Mouse (Mus musculus): ENCODE measurements around the gene Prpf8. TPM values are rescaled to one million over a fixed set of nuclear protein-coding genes. Genes with fewer than 3 reads are reported as not detected.

Prpf8 gene
- polyA plus RNA-seq, 1 experiment from 2014 or later: 19.7 TPM

DNA sequence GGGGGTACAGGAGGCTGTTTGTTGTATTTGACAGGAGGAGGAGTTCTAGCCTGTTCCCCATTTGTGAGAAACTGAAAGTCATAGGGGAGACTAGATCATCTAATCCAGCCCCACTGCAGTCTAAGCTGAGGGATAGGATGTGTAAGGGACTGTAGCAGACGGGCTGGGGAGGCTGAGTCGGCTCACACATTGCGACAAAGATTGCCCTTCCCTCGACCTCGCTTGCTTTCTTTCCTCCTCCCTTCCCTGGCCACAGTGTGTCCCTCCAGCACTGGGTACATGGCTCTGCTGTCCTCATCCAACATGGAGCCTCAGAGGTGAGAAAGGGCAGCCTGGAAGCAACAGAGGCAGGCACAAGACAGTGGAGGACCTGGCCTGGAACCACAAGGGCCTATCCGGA, 21.6 kb upstream of the Prpf8 start:
- DNase-seq (ENCODE audit: low spot score) (no peak), ATAC-seq (no peak)
- Histone ChIP-seq H3K36me3 (ENCODE audit: insufficient read depth, low read length) (peaks cover 13% of the 10 kb centered on the region), H3K4me2 (replicated peaks; ENCODE audit: low read depth, low read length) (no peak overlapping the region), H3K4me1 (ENCODE audit: insufficient read depth, low read depth, low read length) (peaks cover 1% of the 10 kb centered on the region; the same call in 1 of the 2 replicates), H3K4me3 (ENCODE audit: low read depth, low read length) (no peak overlapping the region), H3K27ac (ENCODE audit: low read length) (no peak overlapping the region), H3K9me3 (ENCODE audit: low read length) (no peaks in the 10 kb centered on the region), H3K27me3 (replicated peaks; ENCODE audit: insufficient read depth, low read length) (no peaks in the 10 kb centered on the region), H3K9ac (replicated peaks; ENCODE audit: low read depth) (no peak overlapping the region)
- WGBS: 81% methylated on average over 6 of the region's 6 CpGs
- TF ChIP-seq CTCF (IDR thresholded peaks at IDR 0.05) (no peak), EP300 (IDR thresholded peaks at IDR 0.05) (no peak)

DNA sequence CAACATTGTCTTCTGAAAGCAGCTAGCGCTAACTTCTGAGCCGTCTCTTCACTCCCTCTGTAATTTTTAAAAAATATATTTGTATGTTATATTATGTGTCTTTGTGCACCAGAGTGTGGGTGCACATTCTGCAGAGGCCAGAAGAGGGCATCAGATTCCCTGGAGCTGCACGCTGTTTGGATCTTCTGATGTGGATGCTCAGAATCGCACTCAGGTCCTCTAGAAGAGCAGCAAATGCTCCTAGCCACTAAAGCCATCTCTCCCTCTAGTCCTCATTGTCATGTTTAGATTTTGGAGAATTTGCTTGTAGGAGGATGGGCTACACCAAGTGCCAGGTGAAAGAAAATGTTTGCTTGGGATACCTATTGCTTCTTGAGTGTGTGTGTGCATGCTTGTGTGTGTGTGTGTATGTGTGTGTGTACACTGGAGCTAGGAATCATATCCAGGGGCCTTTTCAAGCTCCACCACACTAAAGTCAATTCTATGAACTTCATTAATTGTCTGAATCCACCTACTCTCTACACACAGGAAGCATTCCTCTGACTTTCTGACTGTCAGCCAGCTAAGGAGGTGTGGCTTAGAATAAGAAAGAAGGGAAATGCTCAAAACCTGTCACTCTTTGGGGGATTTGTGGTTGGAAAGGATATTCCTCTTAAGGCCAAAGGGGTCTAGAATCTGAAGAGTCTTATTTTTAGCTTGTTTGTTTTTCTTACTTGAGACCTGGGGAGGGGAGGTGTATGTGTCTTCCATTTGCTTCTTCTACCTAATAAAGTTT, 19.7 kb upstream of the Prpf8 start:
- no peaks in the 10 kb centered on the region for H3K9me3 ChIP-seq (ENCODE audit: low read length)
- 96% methylated on average over 4 of the region's 4 CpGs for WGBS
- ATAC-seq: no peak
- H3K27ac ChIP-seq (ENCODE audit: low read length): no peak overlapping the region
- H3K4me3 ChIP-seq (ENCODE audit: low read depth, low read length): no peak overlapping the region
- H3K27me3 ChIP-seq (replicated peaks; ENCODE audit: insufficient read depth, low read length): no peaks in the 10 kb centered on the region
- no peak overlapping the region for H3K9ac ChIP-seq (replicated peaks; ENCODE audit: low read depth)
- TF ChIP-seq EP300 (IDR thresholded peaks at IDR 0.05) (no peak), CTCF (IDR thresholded peaks at IDR 0.05) (peak; percentile 34)
- H3K4me1 ChIP-seq (ENCODE audit: insufficient read depth, low read depth, low read length): no peaks in the 10 kb centered on the region
- no peak for DNase-seq (ENCODE audit: low spot score)
- peak overlapping the region; percentile 68; the same call in 1 of the 2 replicates for H3K4me2 ChIP-seq (replicated peaks; ENCODE audit: low read depth, low read length)
- peaks cover 13% of the 10 kb centered on the region for H3K36me3 ChIP-seq (ENCODE audit: insufficient read depth, low read length)

DNA sequence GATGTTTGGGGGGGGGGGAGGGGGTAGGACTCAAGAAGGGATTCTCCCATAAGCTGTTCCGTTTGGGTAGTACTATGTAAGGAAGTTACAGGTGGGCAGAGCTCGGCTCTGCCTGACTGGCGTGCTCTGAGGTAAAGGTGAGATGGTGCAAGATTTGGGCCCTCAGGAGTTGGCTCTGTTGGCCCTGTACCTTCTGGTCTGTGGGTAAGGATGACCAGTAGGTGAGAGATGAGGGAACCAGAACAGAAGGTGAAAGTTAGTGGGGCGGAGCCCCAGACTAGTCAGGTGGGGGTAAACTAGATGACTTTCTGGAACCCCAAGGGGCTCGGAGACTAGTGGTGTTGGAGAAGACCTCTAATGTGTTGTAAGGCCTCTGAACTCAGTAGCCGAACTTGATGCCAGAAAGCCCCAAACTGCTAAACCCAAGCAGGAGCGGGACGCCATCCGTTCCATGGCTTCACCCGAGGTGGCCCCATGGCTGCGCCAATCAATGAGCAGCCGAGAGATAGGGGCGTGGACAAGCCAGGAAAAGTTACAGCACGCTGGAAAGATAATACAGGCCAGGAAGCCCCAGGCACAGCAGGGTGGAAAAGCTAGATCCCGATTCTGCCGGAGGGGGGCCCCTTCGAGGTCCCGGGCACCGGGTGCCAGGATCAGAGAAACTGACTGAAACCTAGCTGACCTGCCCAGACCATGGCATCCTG, 19.0 kb upstream of the Prpf8 start:
- TF ChIP-seq CTCF (IDR thresholded peaks at IDR 0.05): peak; percentile 36
- no peak for TF ChIP-seq EP300 (IDR thresholded peaks at IDR 0.05)
- no peaks in the 10 kb centered on the region for H3K27me3 ChIP-seq (replicated peaks; ENCODE audit: insufficient read depth, low read length)
- peaks cover 13% of the 10 kb centered on the region for H3K36me3 ChIP-seq (ENCODE audit: insufficient read depth, low read length)
- ATAC-seq: peak; percentile 56
- no peaks in the 10 kb centered on the region for H3K9me3 ChIP-seq (ENCODE audit: low read length)
- WGBS: 15% methylated on average over 19 of the region's 19 CpGs
- H3K4me3 ChIP-seq (ENCODE audit: low read depth, low read length): peak overlapping the region; percentile 40
- H3K4me1 ChIP-seq (ENCODE audit: insufficient read depth, low read depth, low read length): no peaks in the 10 kb centered on the region
- H3K27ac ChIP-seq (ENCODE audit: low read length): no peak overlapping the region
- H3K9ac ChIP-seq (replicated peaks; ENCODE audit: low read depth): peak overlapping the region; percentile 43
- DNase-seq (ENCODE audit: low spot score): peak; percentile 75
- H3K4me2 ChIP-seq (replicated peaks; ENCODE audit: low read depth, low read length): peak overlapping the region; percentile 68

DNA sequence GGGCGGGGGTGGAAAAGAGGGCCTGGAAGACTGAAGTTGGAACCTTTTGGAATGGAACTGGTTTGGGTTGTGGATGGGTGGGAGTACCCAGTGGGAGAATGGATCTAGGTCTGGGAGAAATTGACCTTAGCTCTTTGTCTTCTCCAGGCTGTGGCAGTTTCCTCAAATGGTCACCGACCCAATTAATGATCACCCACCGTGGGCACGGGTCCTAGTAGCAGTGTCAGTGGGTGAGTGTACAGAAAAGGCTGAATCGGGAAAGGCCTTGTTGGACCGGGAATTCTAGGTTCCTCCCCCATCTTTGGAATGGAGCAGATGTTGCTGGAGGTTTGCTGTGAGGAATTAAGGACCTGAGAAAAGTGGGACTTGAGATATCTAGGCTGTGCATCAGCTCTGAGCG, 18.2 kb upstream of the Prpf8 start:
- Histone ChIP-seq H3K36me3 (ENCODE audit: insufficient read depth, low read length) (peaks cover 13% of the 10 kb centered on the region), H3K4me1 (ENCODE audit: insufficient read depth, low read depth, low read length) (no peaks in the 10 kb centered on the region), H3K9ac (replicated peaks; ENCODE audit: low read depth) (peak overlapping the region; percentile 43), H3K27ac (ENCODE audit: low read length) (no peak overlapping the region), H3K9me3 (ENCODE audit: low read length) (no peaks in the 10 kb centered on the region), H3K27me3 (replicated peaks; ENCODE audit: insufficient read depth, low read length) (no peaks in the 10 kb centered on the region), H3K4me2 (replicated peaks; ENCODE audit: low read depth, low read length) (peak overlapping the region; percentile 68), H3K4me3 (ENCODE audit: low read depth, low read length) (peak overlapping the region; percentile 40)
- ATAC-seq (no peak), DNase-seq (ENCODE audit: low spot score) (no peak)
- no peak for TF ChIP-seq EP300 (IDR thresholded peaks at IDR 0.05)
- no peak for TF ChIP-seq CTCF (IDR thresholded peaks at IDR 0.05)
- 63% methylated on average over 7 of the region's 7 CpGs for WGBS

DNA sequence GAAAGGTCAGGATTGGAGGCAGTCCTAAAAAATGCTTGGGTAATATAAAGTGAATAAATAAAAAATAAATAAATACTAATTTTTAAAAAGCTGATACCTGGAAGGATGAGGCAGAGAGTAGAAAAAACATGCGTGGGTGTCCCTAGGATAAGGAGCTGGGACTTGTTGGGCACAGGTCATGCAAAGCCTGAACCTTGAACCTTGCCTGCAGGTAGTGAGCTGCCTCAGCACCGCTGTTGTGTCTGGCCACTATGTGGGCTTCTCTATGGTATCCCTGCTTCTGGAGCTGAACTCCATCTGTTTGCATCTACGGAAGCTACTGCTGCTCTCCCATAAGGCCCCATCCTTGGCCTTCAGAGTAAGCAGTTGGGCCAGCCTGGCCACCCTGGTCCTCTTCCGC, 17.4 kb upstream of the Prpf8 start:
- no peaks in the 10 kb centered on the region for H3K4me1 ChIP-seq (ENCODE audit: insufficient read depth, low read depth, low read length)
- TF ChIP-seq EP300 (IDR thresholded peaks at IDR 0.05) (no peak), CTCF (IDR thresholded peaks at IDR 0.05) (no peak)
- no peaks in the 10 kb centered on the region for H3K9me3 ChIP-seq (ENCODE audit: low read length)
- no peak overlapping the region for H3K27ac ChIP-seq (ENCODE audit: low read length)
- H3K27me3 ChIP-seq (replicated peaks; ENCODE audit: insufficient read depth, low read length): no peaks in the 10 kb centered on the region
- H3K9ac ChIP-seq (replicated peaks; ENCODE audit: low read depth): no peak overlapping the region
- H3K4me2 ChIP-seq (replicated peaks; ENCODE audit: low read depth, low read length): no peak overlapping the region
- ATAC-seq: no peak
- WGBS: 95% methylated on average over 4 of the region's 4 CpGs
- H3K36me3 ChIP-seq (ENCODE audit: insufficient read depth, low read length): peaks cover 13% of the 10 kb centered on the region
- no peak overlapping the region for H3K4me3 ChIP-seq (ENCODE audit: low read depth, low read length)
- DNase-seq (ENCODE audit: low spot score): no peak

DNA sequence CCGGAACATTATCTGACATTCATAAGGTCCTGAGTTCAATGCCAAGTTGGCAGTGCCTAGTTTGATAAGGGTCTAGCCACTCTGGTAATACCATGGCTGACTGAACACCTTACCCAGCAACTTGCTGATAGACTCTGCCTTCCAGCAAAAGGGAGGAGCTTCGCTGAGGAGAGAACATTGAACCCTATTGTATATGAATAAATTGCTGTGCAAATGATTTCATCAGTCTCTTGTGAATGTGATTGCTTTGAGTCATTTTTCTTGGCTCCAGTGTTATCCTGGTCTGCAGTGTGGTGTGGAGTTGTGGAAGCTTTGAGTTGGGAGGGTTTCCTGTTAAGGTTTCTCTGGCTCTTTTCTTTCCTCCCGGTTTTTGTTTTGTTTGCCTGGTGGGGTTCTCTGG, 15.9 kb upstream of the Prpf8 start:
- Histone ChIP-seq H3K36me3 (ENCODE audit: insufficient read depth, low read length) (peaks cover 2% of the 10 kb centered on the region), H3K9ac (replicated peaks; ENCODE audit: low read depth) (no peak overlapping the region), H3K4me1 (ENCODE audit: insufficient read depth, low read depth, low read length) (no peaks in the 10 kb centered on the region), H3K9me3 (ENCODE audit: low read length) (no peaks in the 10 kb centered on the region), H3K4me2 (replicated peaks; ENCODE audit: low read depth, low read length) (no peak overlapping the region), H3K27ac (ENCODE audit: low read length) (no peak overlapping the region), H3K27me3 (replicated peaks; ENCODE audit: insufficient read depth, low read length) (no peaks in the 10 kb centered on the region), H3K4me3 (ENCODE audit: low read depth, low read length) (no peak overlapping the region)
- WGBS: 71% methylated on average over 3 of the region's 3 CpGs
- DNase-seq (ENCODE audit: low spot score) (no peak), ATAC-seq (no peak)
- no peak for TF ChIP-seq CTCF (IDR thresholded peaks at IDR 0.05)
- TF ChIP-seq EP300 (IDR thresholded peaks at IDR 0.05): no peak
